Mouse (Mus musculus) erythroid progenitor cell, adult 5-6 weeks (primary cell): ENCODE measurements around the gene Med23. TPM values are rescaled to one million over a fixed set of nuclear protein-coding genes. Genes with fewer than 3 reads are reported as not detected.

Experiments
- ATAC-seq: replicated peaks from 2 replicates; pipeline ENCODE4 v1.8.0; 2016; ENCODE audit warnings: moderate number of reproducible peaks, mild to moderate bottlenecking, moderate TSS enrichment, inconsistent platforms; ENCODE audit not compliant: poor library complexity, low FRiP score, severe bottlenecking
- total RNA-seq, 2 experiments: library from RNA; stranded (forward) in 1 of 2; stranded (reverse) in 1 of 2; fragments of 150-400 nt in 1 of 2; fragments of 186-747, 209-891 nt in 1 of 2; gene quantifications; 2 replicates each; pipeline versions ENCODE4 v1.2.3 to v1.2.4; 2015 to 2017; ENCODE audit warnings: low replicate concordance in 2 of 2

Med23 gene
- total RNA-seq, 2 experiments from 2014 or later = 22.6 to 35.2 TPM

GRCm38 (mm10) chr10:24863146-24863545 is 6.6 kb upstream of the Med23 start:
- ATAC-seq = no peak

- no peak for ATAC-seq
Measured at GRCm38 (mm10) chr10:24864434-24864833, 5.4 kb upstream of the Med23 start.

- ATAC-seq = no peak
Measured at GRCm38 (mm10) chr10:24873624-24874023, 3.8 kb downstream of the Med23 start.

GRCm38 (mm10) chr10:24886008-24886407 is 16.2 kb downstream of the Med23 start:
- ATAC-seq = no peak

DNA sequence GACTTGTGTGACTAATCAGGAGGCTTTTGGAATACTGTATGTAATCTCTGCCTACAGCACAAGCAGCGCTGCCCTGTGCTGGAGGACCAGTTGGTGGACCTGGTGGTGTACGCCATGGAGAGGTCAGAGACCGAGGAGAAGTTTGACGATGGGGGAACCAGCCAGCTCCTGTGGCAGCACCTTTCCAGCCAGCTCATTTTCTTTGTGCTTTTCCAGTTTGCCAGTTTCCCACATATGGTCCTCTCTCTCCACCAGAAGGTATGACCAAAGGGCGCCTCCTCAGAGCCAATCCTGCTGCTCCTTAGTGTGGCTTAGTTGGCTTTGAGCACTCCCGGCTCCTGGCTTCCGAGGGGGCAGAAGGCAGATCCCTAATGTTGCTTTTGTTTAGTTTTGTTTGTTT is 18.6 kb downstream of the Med23 start:
- ATAC-seq = no peak

DNA sequence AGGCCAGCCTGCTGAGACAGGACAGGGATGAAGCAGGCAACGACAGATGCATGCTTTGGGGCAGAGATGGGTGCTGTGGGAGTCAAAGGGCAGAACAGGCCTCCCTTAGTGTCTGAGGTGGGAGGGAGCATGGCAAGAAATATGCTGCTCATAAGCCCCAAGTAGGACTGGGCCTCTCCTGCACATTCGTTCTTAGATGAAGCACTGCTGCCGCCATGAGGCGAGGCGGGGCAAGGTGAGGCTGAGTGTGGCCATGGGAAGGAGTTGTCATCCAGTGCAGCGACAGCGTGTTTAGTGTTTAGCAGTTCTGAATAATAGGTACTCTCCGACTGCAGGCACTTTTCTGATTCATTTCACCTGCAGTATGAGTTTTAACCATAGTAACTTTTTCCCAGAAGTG is 26.1 kb downstream of the Med23 start:
- ATAC-seq = no peak

GRCm38 (mm10) chr10:24905627-24906026 is 35.8 kb downstream of the Med23 start:
- no peak for ATAC-seq

- no peak for ATAC-seq
Measured at GRCm38 (mm10) chr10:24911199-24911598, 41.4 kb downstream of the Med23 start.

- ATAC-seq = no peak
Measured at GRCm38 (mm10) chr10:24912576-24912975, 42.8 kb downstream of the Med23 start.

GRCm38 (mm10) chr10:24915486-24915885 is 45.7 kb downstream of the Med23 start:
- ATAC-seq = no peak

GRCm38 (mm10) chr10:24922977-24923376 is 53.2 kb downstream of the Med23 start:
- no peak for ATAC-seq

DNA sequence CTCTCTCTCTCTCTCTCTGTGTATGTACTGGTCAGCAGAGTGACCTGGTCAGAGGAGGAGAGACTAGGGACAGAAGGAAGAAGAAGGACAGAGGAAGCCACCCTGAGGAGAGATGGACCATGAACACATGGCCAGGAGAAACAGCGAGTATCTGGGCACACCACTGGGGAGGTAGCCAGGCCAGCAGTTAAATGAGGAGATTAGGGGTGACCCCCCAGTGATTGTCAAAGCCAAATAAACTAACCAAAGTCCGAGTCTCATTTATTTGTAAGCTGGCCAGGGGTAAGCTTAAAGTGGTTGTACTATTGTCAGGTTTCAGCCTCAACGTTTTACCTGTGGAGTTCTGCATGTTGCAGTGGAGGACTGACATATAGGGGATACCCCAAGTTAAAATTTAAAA is 54.5 kb downstream of the Med23 start:
- no peak for ATAC-seq

- ATAC-seq = no peak
Measured at GRCm38 (mm10) chr10:24926380-24926779, 56.6 kb downstream of the Med23 start.

- no peak for ATAC-seq
Measured at GRCm38 (mm10) chr10:24926962-24927720, 57.4 kb downstream of the Med23 start, which contains the start of gene Arg1. TSS of gene Arg1 (minus strand) at chr10:24927484.

DNA sequence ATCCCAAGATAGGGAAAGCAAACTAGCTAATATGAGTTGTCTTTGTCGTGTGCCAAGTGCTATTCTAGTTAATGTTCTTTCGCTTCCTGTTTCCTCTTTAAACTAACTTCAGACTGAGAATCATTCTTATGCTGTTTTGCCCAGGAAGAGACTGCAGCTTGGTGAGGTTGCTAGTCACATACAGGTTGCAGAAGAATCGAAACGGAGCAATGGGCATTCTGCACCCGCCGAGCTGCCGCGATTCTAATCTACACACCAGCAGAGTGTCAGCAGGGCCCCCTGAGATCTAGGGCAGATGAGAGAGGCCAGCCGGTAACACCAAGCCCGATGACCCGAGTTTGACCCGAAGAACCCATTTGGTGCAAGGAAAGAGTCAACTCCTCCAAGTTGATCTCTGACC is 58.3 kb downstream of the Med23 start:
- ATAC-seq = no peak

- ATAC-seq = no peak
Measured at GRCm38 (mm10) chr10:24930143-24930542, 60.4 kb downstream of the Med23 start.

- no peak for ATAC-seq
Measured at GRCm38 (mm10) chr10:24947871-24948270, 78.1 kb downstream of the Med23 start.

DNA sequence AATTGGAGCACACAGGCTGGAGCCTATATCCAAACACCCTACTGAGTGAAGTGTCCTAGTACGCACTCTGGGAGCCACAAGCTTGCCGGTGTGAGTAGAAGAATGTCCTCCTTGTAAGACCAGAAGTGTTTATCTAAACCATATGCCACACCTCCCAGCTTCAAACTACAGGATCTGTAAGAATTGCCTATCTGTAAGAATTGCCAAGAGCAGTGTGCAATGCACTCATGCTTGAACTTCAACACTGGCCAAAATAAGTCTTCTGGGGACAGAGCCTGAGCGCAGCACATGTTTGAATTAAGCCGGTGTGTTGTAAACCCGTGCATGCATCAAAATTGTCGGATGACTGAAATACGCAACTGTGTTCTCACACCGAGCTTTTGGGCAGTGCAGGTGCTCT is 78.5 kb downstream of the Med23 start:
- no peak for ATAC-seq

- no peak for ATAC-seq
Measured at GRCm38 (mm10) chr10:24950223-24950622, 80.4 kb downstream of the Med23 start.

DNA sequence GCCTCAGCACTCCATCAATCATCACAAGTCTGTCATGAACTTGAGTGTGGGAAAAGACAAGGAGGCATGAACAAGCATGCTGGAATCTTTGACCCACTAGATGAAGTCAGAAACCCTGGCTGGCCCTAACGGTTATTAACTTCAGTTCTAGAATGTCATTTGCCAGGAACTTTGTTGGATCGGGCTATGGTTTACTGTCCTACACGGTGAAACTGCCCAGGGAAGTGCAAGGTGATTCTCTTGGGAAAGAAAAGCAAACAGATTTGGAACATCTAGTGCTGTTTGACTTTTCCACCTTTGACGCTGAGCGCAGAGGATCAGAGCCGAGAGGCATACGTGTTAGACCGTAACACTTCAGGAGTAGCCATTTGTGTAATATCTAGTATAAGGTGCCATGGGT is 81.8 kb downstream of the Med23 start:
- no peak for ATAC-seq

DNA sequence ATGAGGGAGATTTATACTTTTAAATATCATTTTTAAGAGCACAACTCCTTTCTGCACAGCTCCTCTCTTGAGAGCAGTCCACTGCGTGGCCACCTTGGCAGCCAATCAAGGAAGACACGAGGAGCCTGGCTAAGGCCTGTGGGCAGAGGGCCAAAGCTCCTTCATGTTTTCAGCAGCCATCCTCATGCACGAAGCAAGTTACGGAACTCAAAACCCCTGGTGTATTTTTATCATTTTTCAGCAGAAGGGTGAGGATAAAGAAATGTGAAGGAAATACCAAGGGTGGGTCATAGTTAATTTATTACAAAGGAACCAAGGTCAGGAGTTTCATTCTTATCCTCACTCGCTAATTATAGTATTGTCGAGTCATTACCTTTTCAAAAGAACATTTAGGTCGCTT is 82.8 kb downstream of the Med23 start:
- no peak for ATAC-seq

DNA sequence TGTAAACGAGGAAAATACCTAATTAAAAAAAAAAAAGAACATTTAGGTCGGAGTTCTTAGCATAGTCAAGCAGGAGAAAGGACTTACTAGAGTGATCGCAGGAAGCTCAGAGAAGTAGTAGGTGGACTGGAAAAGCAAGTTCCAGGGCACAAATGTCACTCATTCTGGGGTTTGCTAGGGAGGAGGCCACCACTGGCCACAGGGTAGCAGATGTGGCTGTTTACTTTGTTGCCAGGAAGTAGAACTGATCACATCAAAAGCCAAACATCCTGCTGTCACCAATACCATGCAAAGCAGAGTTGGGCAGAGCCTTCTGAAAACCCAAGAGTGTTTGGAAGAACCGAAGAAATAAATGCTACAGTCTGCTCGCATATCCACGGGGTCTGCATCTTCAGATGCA is 84.1 kb downstream of the Med23 start:
- ATAC-seq = no peak
